Mouse (Mus musculus) erythroid progenitor cell, adult 5-6 weeks (primary cell): ENCODE measurements around the gene Pdzrn3. TPM values are rescaled to one million over a fixed set of nuclear protein-coding genes. Genes with fewer than 3 reads are reported as not detected.

Experiments
- ATAC-seq: replicated peaks from 2 replicates; pipeline ENCODE4 v1.8.0; 2016; ENCODE audit warnings: moderate number of reproducible peaks, mild to moderate bottlenecking, moderate TSS enrichment, inconsistent platforms; ENCODE audit not compliant: poor library complexity, low FRiP score, severe bottlenecking
- total RNA-seq, 2 experiments: library from RNA; stranded (forward) in 1 of 2; stranded (reverse) in 1 of 2; fragments of 150-400 nt in 1 of 2; fragments of 186-747, 209-891 nt in 1 of 2; gene quantifications; 2 replicates each; pipeline versions ENCODE4 v1.2.3 to v1.2.4; 2015 to 2017; ENCODE audit warnings: low replicate concordance in 2 of 2

Pdzrn3 gene
- total RNA-seq, 2 experiments from 2014 or later, result not detected

DNA sequence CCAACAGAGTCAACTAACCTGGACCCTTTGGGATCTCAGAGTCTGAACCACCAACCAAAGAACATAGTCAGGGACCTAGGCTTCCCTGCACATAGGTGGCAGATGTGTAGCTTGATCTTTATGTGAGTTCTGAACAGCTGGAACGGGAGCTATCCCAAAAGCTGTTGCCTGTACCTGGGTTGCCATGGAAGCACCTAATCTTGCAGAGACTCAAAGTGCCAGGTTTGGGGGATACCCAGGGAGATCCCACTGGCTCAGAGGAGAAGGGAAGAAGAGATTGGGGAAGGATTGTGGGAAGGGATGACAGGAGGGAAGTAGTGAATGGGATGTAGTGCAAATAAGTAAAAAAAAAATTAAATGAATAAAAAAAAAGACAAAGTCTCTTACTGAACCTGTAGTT is 268.7 kb downstream of the Pdzrn3 start:
- no peak for ATAC-seq

DNA sequence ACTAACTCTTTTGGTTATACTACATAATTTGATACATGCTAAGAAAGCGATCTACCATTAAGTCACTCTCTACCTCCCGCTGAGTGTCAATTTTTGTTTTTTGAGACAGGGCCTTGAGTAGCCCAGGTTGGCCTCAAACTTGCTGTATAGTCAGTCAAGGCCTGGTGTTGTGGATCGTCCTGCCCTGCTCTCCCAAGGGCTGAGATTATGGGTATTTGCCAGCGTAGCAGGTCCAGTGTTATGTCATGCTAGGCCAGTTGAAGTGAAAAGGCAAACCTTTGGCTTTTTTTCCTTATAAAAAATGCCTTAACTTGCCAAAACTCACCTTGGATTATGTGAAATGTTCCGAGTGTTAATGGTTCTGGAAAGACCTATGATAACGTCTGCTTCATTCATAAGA is 274.2 kb downstream of the Pdzrn3 start:
- no peak for ATAC-seq

DNA sequence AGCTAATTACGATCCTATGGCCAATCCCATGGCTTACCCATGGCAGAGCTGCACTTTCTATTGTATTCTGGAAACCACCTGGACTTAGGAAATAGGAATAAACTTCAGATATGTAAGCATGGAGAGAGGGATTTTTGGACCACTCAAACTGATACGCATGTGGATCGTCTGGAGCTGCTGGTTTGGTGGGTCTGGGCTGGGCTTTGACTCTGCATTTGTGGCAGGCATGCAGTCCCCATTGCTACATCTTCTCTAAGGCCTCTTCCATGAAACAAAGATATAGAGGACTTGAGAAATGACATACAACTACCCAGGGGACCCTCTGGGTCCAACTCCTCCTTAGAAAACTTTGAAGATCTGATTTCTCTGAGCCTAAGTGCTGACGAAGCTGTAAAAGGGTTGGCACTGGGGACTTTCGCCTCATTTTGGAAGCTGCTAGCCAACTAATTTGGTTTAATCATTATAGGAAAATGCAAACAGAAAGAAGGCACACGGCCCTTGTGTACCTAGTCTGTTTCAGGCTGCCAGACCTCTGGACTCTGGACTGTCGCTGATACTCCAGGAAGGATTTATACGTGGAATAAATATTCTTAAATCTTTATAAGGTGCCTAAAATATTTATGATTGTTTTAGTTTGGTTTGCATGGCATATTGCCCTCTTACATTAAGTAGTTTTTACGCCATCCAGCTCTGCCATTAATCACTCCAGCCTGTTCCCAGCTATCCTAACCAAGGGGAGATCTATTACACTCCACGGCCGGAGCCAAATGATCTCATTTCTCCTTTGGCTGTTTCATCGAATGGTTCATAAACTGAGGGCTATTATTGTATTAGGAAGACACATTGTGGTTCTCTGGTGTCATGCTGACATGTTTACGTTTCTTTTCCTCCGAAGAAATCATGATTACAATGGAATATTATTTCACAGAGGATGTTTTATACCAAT is 275.7 kb downstream of the Pdzrn3 start:
- ATAC-seq, result no peak
